Mouse (Mus musculus) CH12.LX (cell line): ENCODE results near the gene Styxl1. TPM values are rescaled to one million over a fixed set of nuclear protein-coding genes. Genes with fewer than 3 reads are reported as not detected.
A peak's percentile ranks its signal among the peaks of the same experiment; 100 is the strongest.

ENCODE experiments used
- DNase-seq: peaks from one replicate; pipeline ENCODE4 v3.0.0-alpha.2; 2013; ENCODE audit errors: extremely low read depth
- H3K27ac ChIP-seq: 2 replicates; pipeline ENCODE4 v1.5.1; 2012; ENCODE audit warnings: low read depth, mild to moderate bottlenecking, control low read depth, moderate library complexity; ENCODE audit not compliant: insufficient read depth
- H3K27me3 ChIP-seq: replicated peaks from 2 replicates; pipeline ENCODE3; 2012; ENCODE audit warnings: inconsistent platforms
- H3K36me3 ChIP-seq, 2 experiments: replicated peaks in 1 of 2; 2 replicates each; pipeline versions ENCODE3 to v1.6.1; 2012; ENCODE audit warnings: inconsistent platforms in 1 of 2, low read length in 1 of 2, mild to moderate bottlenecking in 1 of 2, mixed read lengths in 1 of 2, moderate library complexity in 1 of 2; ENCODE audit not compliant: control insufficient read depth in 1 of 2, insufficient read depth in 1 of 2
- H3K4me1 ChIP-seq, 2 experiments: 2 replicates each; pipeline ENCODE4 v1.6.1; 2012; ENCODE audit warnings: inconsistent platforms in 1 of 2, moderate library complexity in 1 of 2; ENCODE audit not compliant: insufficient read depth in 2 of 2, control insufficient read depth in 1 of 2
- H3K4me2 ChIP-seq: 2 replicates; pipeline ENCODE4 v1.6.1; 2012; ENCODE audit warnings: low read depth, mild to moderate bottlenecking, control low read depth; ENCODE audit not compliant: poor library complexity, insufficient read depth, severe bottlenecking
- H3K4me3 ChIP-seq, 3 experiments: fragments of 150-350 bp in 1 of 3; sonication (generic) in 1 of 3; replicated peaks in 1 of 3; 2 replicates each; pipeline versions ENCODE3 to v1.5.1; 2011 to 2012; ENCODE audit warnings: low read depth in 2 of 3, low read length in 2 of 3, mild to moderate bottlenecking in 2 of 3, moderate library complexity in 2 of 3, control low read depth in 1 of 3, improper control_type of control experiment in 1 of 3, inconsistent platforms in 1 of 3, mixed read lengths in 1 of 3; ENCODE audit not compliant: poor library complexity in 1 of 3
- H3K79me2 ChIP-seq: replicated peaks from 2 replicates; pipeline ENCODE4 v1.6.1; 2012; ENCODE audit warnings: mild to moderate bottlenecking, moderate library complexity; ENCODE audit not compliant: control insufficient read depth, poor library complexity, insufficient read depth, severe bottlenecking; ENCODE audit errors: extremely low read depth
- H3K9ac ChIP-seq: 2 replicates; pipeline ENCODE4 v1.6.1; 2012; ENCODE audit warnings: low read depth, mild to moderate bottlenecking, control low read depth, moderate library complexity; ENCODE audit not compliant: insufficient read depth
- H3K9me3 ChIP-seq: replicated peaks from 2 replicates; pipeline ENCODE3; 2012; ENCODE audit warnings: low read length, inconsistent platforms, mixed read lengths
- BHLHE40 ChIP-seq: IDR thresholded peaks from 2 replicates; pipeline ENCODE4 v1.6.1; 2011; ENCODE audit warnings: mild to moderate bottlenecking, low read depth, low read length, improper control_type of control experiment
- CHD1 ChIP-seq: IDR thresholded peaks from 2 replicates; pipeline ENCODE4 v1.6.1; 2012; ENCODE audit warnings: low read depth, low read length, improper control_type of control experiment, inconsistent platforms
- CHD2 ChIP-seq: IDR thresholded peaks from 2 replicates; pipeline ENCODE4 v1.6.1; 2011; ENCODE audit warnings: low read length, improper control_type of control experiment
- CTCF ChIP-seq, 2 experiments: IDR thresholded peaks in 1 of 2; conservative IDR thresholded peaks in 1 of 2; 2 replicates each; pipeline ENCODE4 v1.5.1; 2011 to 2012; ENCODE audit warnings: low read depth in 2 of 2, low read length in 2 of 2, improper control_type of control experiment in 1 of 2, inconsistent platforms in 1 of 2, mild to moderate bottlenecking in 1 of 2, moderate library complexity in 1 of 2
- E2F4 ChIP-seq: IDR thresholded peaks from 2 replicates; pipeline ENCODE4 v1.6.1; 2011; ENCODE audit warnings: low read depth, low read length, improper control_type of control experiment; ENCODE audit not compliant: insufficient replicate concordance
- GABPA ChIP-seq: IDR thresholded peaks from 2 replicates; pipeline ENCODE4 v1.6.1; 2012; ENCODE audit warnings: low read depth, low read length, improper control_type of control experiment, inconsistent platforms; ENCODE audit not compliant: insufficient replicate concordance
- HCFC1 ChIP-seq: IDR thresholded peaks from 2 replicates; pipeline ENCODE4 v1.6.1; 2012; ENCODE audit warnings: low read depth, mild to moderate bottlenecking, inconsistent platforms, low read length, improper control_type of control experiment
- IRF4 ChIP-seq: IDR thresholded peaks from 2 replicates; pipeline ENCODE4 v1.6.1; 2014; ENCODE audit warnings: low read depth, mild to moderate bottlenecking, inconsistent platforms, low read length, improper control_type of control experiment
- JUN ChIP-seq: IDR thresholded peaks from 2 replicates; pipeline ENCODE4 v1.6.1; 2011; ENCODE audit warnings: low read depth, mild to moderate bottlenecking, low read length, improper control_type of control experiment, moderate library complexity; ENCODE audit not compliant: insufficient read depth
- JUND ChIP-seq: conservative IDR thresholded peaks from 2 replicates; pipeline ENCODE4 v1.6.1; 2011; ENCODE audit warnings: low read depth, low read length, improper control_type of control experiment
- MAX ChIP-seq: IDR thresholded peaks from 2 replicates; pipeline ENCODE4 v1.6.1; 2011; ENCODE audit warnings: low read length, improper control_type of control experiment
- MXI1 ChIP-seq: IDR thresholded peaks from 2 replicates; pipeline ENCODE4 v1.6.1; 2011; ENCODE audit warnings: mild to moderate bottlenecking, low read depth, low read length, improper control_type of control experiment
- NRF1 ChIP-seq: IDR thresholded peaks from 2 replicates; pipeline ENCODE4 v1.6.1; 2014; ENCODE audit warnings: low read depth, mild to moderate bottlenecking, inconsistent platforms, low read length, improper control_type of control experiment, moderate library complexity
- POLR2A ChIP-seq: IDR thresholded peaks from 2 replicates; pipeline ENCODE4 v1.6.1; 2011; ENCODE audit warnings: low read depth, mild to moderate bottlenecking, improper control_type of control experiment, low read length
- POLR2AphosphoS2 ChIP-seq: IDR thresholded peaks from 2 replicates; pipeline ENCODE4 v1.6.1; 2011; ENCODE audit warnings: low read depth, low read length, improper control_type of control experiment
- RAD21 ChIP-seq: IDR thresholded peaks from 2 replicates; pipeline ENCODE4 v1.6.1; 2011; ENCODE audit warnings: low read depth, mild to moderate bottlenecking, low read length, improper control_type of control experiment, moderate library complexity
- SIN3A ChIP-seq: IDR thresholded peaks from 2 replicates; pipeline ENCODE4 v1.6.1; 2012; ENCODE audit warnings: low read length, improper control_type of control experiment, inconsistent platforms
- SMC3 ChIP-seq: IDR thresholded peaks from 2 replicates; pipeline ENCODE4 v1.6.1; 2011; ENCODE audit warnings: low read depth, low read length, improper control_type of control experiment
- TCF12 ChIP-seq: IDR thresholded peaks from 2 replicates; pipeline ENCODE4 v1.6.1; 2014; ENCODE audit warnings: low read depth, mild to moderate bottlenecking, inconsistent platforms, low read length, improper control_type of control experiment
- USF1 ChIP-seq: IDR thresholded peaks from 2 replicates; pipeline ENCODE4 v1.6.1; 2014; ENCODE audit warnings: low read depth, mild to moderate bottlenecking, inconsistent platforms, low read length, improper control_type of control experiment
- USF2 ChIP-seq: conservative IDR thresholded peaks from 2 replicates; pipeline ENCODE4 v1.6.1; 2011; ENCODE audit warnings: low read depth, low read length, improper control_type of control experiment
- ZC3H11A ChIP-seq: IDR thresholded peaks from 2 replicates; pipeline ENCODE4 v1.6.1; 2012; ENCODE audit warnings: low read depth, mild to moderate bottlenecking, inconsistent platforms, low read length, improper control_type of control experiment
- ZKSCAN1 ChIP-seq: IDR thresholded peaks from 2 replicates; pipeline ENCODE4 v1.6.1; 2012; ENCODE audit warnings: low read depth, inconsistent platforms, low read length, improper control_type of control experiment, borderline replicate concordance
- ZMIZ1 ChIP-seq: IDR thresholded peaks from 2 replicates; pipeline ENCODE4 v1.6.1; 2012; ENCODE audit warnings: low read depth, mild to moderate bottlenecking, inconsistent platforms, low read length, improper control_type of control experiment
- ZNF384 ChIP-seq: IDR thresholded peaks from 2 replicates; pipeline ENCODE4 v1.6.1; 2012; ENCODE audit warnings: low read depth, low read length, improper control_type of control experiment, inconsistent platforms
- dilution Hi-C: fragments of 300-500 bp; cut with MboI; formaldehyde crosslinking; loops from 2 replicates; pipeline ENCODE4 v1.14.3; 2020; ENCODE audit warnings: low sequenced_read_pairs; ENCODE audit not compliant: extremely low pct_unique_long_range_greater_than_20kb, extremely low pct_ligation_motif_present
- in situ Hi-C: fragments of 300-500 bp; cut with MboI; formaldehyde crosslinking; loops from 3 replicates; pipeline ENCODE4 v1.14.3; 2019; ENCODE audit warnings: low sequenced_read_pairs, low pct_ligation_motif_present, low pct_unique_long_range_greater_than_20kb, mixed read lengths
- polyA plus RNA-seq: library from polyadenylated mRNA; unstranded; fragments of >175 nt; gene quantifications from 2 replicates; pipeline ENCODE4 v1.2.1, GENCODE M21; 2012; ENCODE audit warnings: low read depth; ENCODE audit not compliant: insufficient read length
- total RNA-seq, 2 experiments: library from RNA; depleted of rRNA; stranded (reverse); fragments of 300-350 nt in 1 of 2; fragments of >200 nt in 1 of 2; gene quantifications; 2 replicates each; pipeline ENCODE4 v1.2.3; 2012 to 2014

Styxl1 gene
- total and polyA plus RNA-seq, 3 experiments: not detected

GRCm38 (mm10) chr5:135737154-135737553, 41.0 kb downstream of the Styxl1 start:
- Histone ChIP-seq H3K27me3 (no peaks in the 10 kb centered on the region), H3K4me2 (no peak overlapping the region), H3K9ac (no peak overlapping the region), H3K4me1 (peaks cover 0 to 7% of the 10 kb centered on the region in 2 experiments; a peak in 1 of 4 replicates), H3K4me3 (no peak overlapping the region), H3K27ac (no peak overlapping the region), H3K36me3 (peaks cover 49 to 73% of the 10 kb centered on the region in 2 experiments), H3K79me2 (no peaks in the 10 kb centered on the region), H3K9me3 (no peaks in the 10 kb centered on the region)
- in situ Hi-C loops (no loop called here), dilution Hi-C loops (no loop called here)
- no peak for DNase-seq
- TF ChIP-seq CTCF (conservative IDR thresholded peaks at IDR 0.05 in 1 of 2, IDR thresholded peaks at IDR 0.05 in 1 of 2; ENCODE audit: low read depth in 2 of 2, low read length in 2 of 2): peak; percentile 47 to 55; a peak in 3 of 4 replicates
- TF ChIP-seq SMC3: peak; percentile 24
- no peak for TF ChIP-seq E2F4

- no peak for DNase-seq
- dilution Hi-C loops: no loop called here
- no peaks in the 10 kb centered on the region for H3K27me3 ChIP-seq
- H3K36me3 ChIP-seq: peaks cover 52 to 75% of the 10 kb centered on the region in 2 experiments
- H3K9ac ChIP-seq: no peak overlapping the region
- H3K9me3 ChIP-seq: no peaks in the 10 kb centered on the region
- no peak overlapping the region for H3K4me2 ChIP-seq
- H3K4me1 ChIP-seq: peaks cover 0 to 7% of the 10 kb centered on the region in 2 experiments; a peak in 1 of 4 replicates
- H3K4me3 ChIP-seq: no peak overlapping the region
- no peak for TF ChIP-seq USF2
- TF ChIP-seq RAD21: no peak
- TF ChIP-seq SMC3: no peak
- TF ChIP-seq BHLHE40: no peak
- no peak for TF ChIP-seq IRF4
- no peak for TF ChIP-seq ZMIZ1
- no peak for TF ChIP-seq SIN3A
- TF ChIP-seq ZC3H11A: no peak
- no peak for TF ChIP-seq NRF1
- TF ChIP-seq POLR2AphosphoS2: no peak
- TF ChIP-seq CHD1: no peak
- no peak for TF ChIP-seq USF1
- TF ChIP-seq POLR2A: no peak
- no peak for TF ChIP-seq HCFC1
- no peak overlapping the region for H3K27ac ChIP-seq
- in situ Hi-C loops: no loop called here
- H3K79me2 ChIP-seq: no peaks in the 10 kb centered on the region
Observed at GRCm38 (mm10) chr5:135736544-135736943, 41.6 kb downstream of the Styxl1 start.

GRCm38 (mm10) chr5:135735741-135736140, 42.4 kb downstream of the Styxl1 start:
- dilution Hi-C loops: no loop called here

More at GRCm38 (mm10) chr5:135735741-135736140, 42.4 kb downstream of the Styxl1 start:
- H3K9ac ChIP-seq: no peak overlapping the region
- H3K27me3 ChIP-seq: no peaks in the 10 kb centered on the region
- no peak for TF ChIP-seq SMC3
- TF ChIP-seq JUND: no peak
- no peak for TF ChIP-seq IRF4
- TF ChIP-seq POLR2AphosphoS2: no peak
- no peak for TF ChIP-seq E2F4
- TF ChIP-seq RAD21: no peak
- TF ChIP-seq JUN: no peak
- TF ChIP-seq ZNF384: no peak
- no peak for TF ChIP-seq MXI1
- TF ChIP-seq TCF12: no peak
- no peak for TF ChIP-seq ZKSCAN1
- TF ChIP-seq CHD2: no peak
- TF ChIP-seq MAX: no peak
- TF ChIP-seq ZC3H11A: no peak
- no peak for TF ChIP-seq NRF1
- no peak for TF ChIP-seq GABPA
- TF ChIP-seq HCFC1: no peak
- peaks cover 0 to 7% of the 10 kb centered on the region in 2 experiments; a peak in 1 of 4 replicates for H3K4me1 ChIP-seq
- no peaks in the 10 kb centered on the region for H3K79me2 ChIP-seq
- in situ Hi-C loops: no loop called here
- no peak overlapping the region for H3K4me2 ChIP-seq
- no peak overlapping the region for H3K27ac ChIP-seq
- H3K36me3 ChIP-seq: peaks cover 59 to 77% of the 10 kb centered on the region in 2 experiments
- H3K9me3 ChIP-seq: no peaks in the 10 kb centered on the region
- no peak for DNase-seq
- no peak overlapping the region for H3K4me3 ChIP-seq
